Mouse (Mus musculus) kidney, adult 18-20 months (tissue): ENCODE results near the gene Gm8281.
"Not testable (repeated sequence)": the region's sequence is repeated elsewhere in the genome, so short reads cannot be mapped to it uniquely, and the experiment has no call there.

Source experiments
- DNase-seq: peaks from one replicate; pipeline ENCODE4 v3.0.0; 2021

Gm8281 gene

GRCm38 (mm10) chr14:5070611-5071490 lies at the start of gene Gm8281:
Gm8281 (plus strand) TSS chr14:5071040.
- not testable (repeated sequence) for DNase-seq

- not testable (repeated sequence) for DNase-seq
Measured at GRCm38 (mm10) chr14:5050329-5050728, 20.5 kb upstream of the Gm8281 start, which contains the start of gene 4930555G01Rik. 4930555G01Rik (plus strand) TSS chr14:5050629.

- DNase-seq, result not testable (repeated sequence)
Measured at GRCm38 (mm10) chr14:5131219-5131618, 60.4 kb downstream of the Gm8281 start, which contains the start of gene Gm8279. Gm8279 (plus strand) TSS chr14:5131519.
